Mouse (Mus musculus) CH12.LX (cell line): ENCODE results near the gene Ank2.

Experiments used
- CTCF ChIP-seq, 2 experiments: IDR thresholded peaks in 1 of 2; conservative IDR thresholded peaks in 1 of 2; 2 replicates each; pipeline ENCODE4 v1.5.1; 2011 to 2012; ENCODE audit warnings: low read depth in 2 of 2, low read length in 2 of 2, improper control_type of control experiment in 1 of 2, inconsistent platforms in 1 of 2, mild to moderate bottlenecking in 1 of 2, moderate library complexity in 1 of 2
- EP300 ChIP-seq: IDR thresholded peaks from 2 replicates; pipeline ENCODE4 v1.6.1; 2011; ENCODE audit warnings: low read length, improper control_type of control experiment
- KAT2A ChIP-seq: IDR thresholded peaks from 2 replicates; pipeline ENCODE4 v1.6.1; 2012; ENCODE audit warnings: low read length, improper control_type of control experiment, inconsistent platforms; ENCODE audit not compliant: insufficient replicate concordance

GRCm38 (mm10) chr3:127280376-127280775 lies 218.8 kb downstream of the Ank2 start:
- no peak for TF ChIP-seq KAT2A
- no peak for TF ChIP-seq EP300
- TF ChIP-seq CTCF (conservative IDR thresholded peaks at IDR 0.05 in 1 of 2, IDR thresholded peaks at IDR 0.05 in 1 of 2; ENCODE audit: low read depth in 2 of 2, low read length in 2 of 2) = no peak
